Mouse (Mus musculus) ES-E14 (cell line): ENCODE data around the gene Celsr3. TPM values are rescaled to one million over a fixed set of nuclear protein-coding genes. Genes with fewer than 3 reads are reported as not detected.
A peak's percentile ranks its signal among the peaks of the same experiment; 100 is the strongest.

Source experiments
- DNase-seq: peaks from one replicate; pipeline ENCODE4 v3.0.0-alpha.2; 2013; ENCODE audit warnings: low read depth, low spot score
- H3K27ac ChIP-seq: 2 replicates; pipeline ENCODE4 v1.5.1; 2012; ENCODE audit warnings: low read depth, mild to moderate bottlenecking, low read length, moderate library complexity, mixed read lengths; ENCODE audit not compliant: poor library complexity, insufficient read depth, severe bottlenecking
- H3K36me3 ChIP-seq: 2 replicates; pipeline ENCODE4 v1.6.1; 2012; ENCODE audit warnings: mild to moderate bottlenecking, low read length, moderate library complexity, mixed read lengths; ENCODE audit not compliant: control insufficient read depth, poor library complexity, insufficient read depth, severe bottlenecking
- H3K4me1 ChIP-seq, 2 experiments: fragments of 150-350 bp in 1 of 2; sonication (generic) in 1 of 2; 2 replicates each; pipeline ENCODE4 v1.6.1; 2012; ENCODE audit warnings: low read length in 2 of 2, mild to moderate bottlenecking in 1 of 2, mixed read lengths in 1 of 2; ENCODE audit not compliant: control insufficient read depth in 2 of 2, insufficient read depth in 2 of 2, poor library complexity in 1 of 2
- H3K4me3 ChIP-seq, 2 experiments: fragments of 150-350 bp in 1 of 2; sonication (generic) in 1 of 2; 2 replicates each; pipeline ENCODE4 v1.5.1; 2012; ENCODE audit warnings: low read length in 2 of 2, low read depth in 1 of 2, mild to moderate bottlenecking in 1 of 2, mixed read lengths in 1 of 2; ENCODE audit not compliant: insufficient read depth in 1 of 2, poor library complexity in 1 of 2, severe bottlenecking in 1 of 2
- H3K9ac ChIP-seq: 2 replicates; pipeline ENCODE4 v1.6.1; 2012; ENCODE audit warnings: low read depth, mild to moderate bottlenecking, low read length, mixed read lengths; ENCODE audit not compliant: poor library complexity, insufficient read depth, severe bottlenecking
- H3K9me3 ChIP-seq: fragments of 150-350 bp; sonication (generic); 2 replicates; pipeline ENCODE4 v1.6.1; 2012; ENCODE audit warnings: low read depth, mild to moderate bottlenecking, low read length; ENCODE audit not compliant: control insufficient read depth, insufficient read depth
- CHD2 ChIP-seq: IDR thresholded peaks from 2 replicates; pipeline ENCODE4 v1.6.1; 2014; ENCODE audit warnings: mild to moderate bottlenecking, low read depth, low read length, inconsistent platforms
- HCFC1 ChIP-seq: IDR thresholded peaks from 2 replicates; pipeline ENCODE4 v1.6.1; 2012; ENCODE audit warnings: low read length, inconsistent platforms, borderline replicate concordance; ENCODE audit not compliant: insufficient read depth
- MAFK ChIP-seq: IDR thresholded peaks from 2 replicates; pipeline ENCODE4 v1.6.1; 2014; ENCODE audit warnings: mild to moderate bottlenecking, low read depth, low read length, inconsistent platforms; ENCODE audit not compliant: insufficient read depth
- ZC3H11A ChIP-seq: IDR thresholded peaks from 2 replicates; pipeline ENCODE4 v1.6.1; 2012; ENCODE audit warnings: low read depth, mild to moderate bottlenecking, inconsistent platforms, low read length, borderline replicate concordance
- ZNF384 ChIP-seq: IDR thresholded peaks from 2 replicates; pipeline ENCODE4 v1.6.1; 2012; ENCODE audit warnings: low read depth, low read length, inconsistent platforms
- in situ Hi-C, 2 experiments: fragments of 600-800 bp; cut with MboI; formaldehyde crosslinking; loops; one replicate each; pipeline ENCODE4 v1.15.1; 2025; ENCODE audit warnings: low sequenced_read_pairs in 2 of 2, inconsistent platforms in 1 of 2; ENCODE audit not compliant: unreplicated experiment in 2 of 2
- total RNA-seq: library from RNA; depleted of rRNA; stranded (reverse); fragments of 300-350 nt; gene quantifications from 2 replicates; pipeline ENCODE4 v1.2.3, GENCODE M21; 2012; rRNA removed

Gene Celsr3
- total RNA-seq, result 4.3 and 14.6 TPM in 2 replicates

- Histone ChIP-seq H3K36me3 (no peaks in the 10 kb centered on the region), H3K4me3 (peak within 1 kb of the TSS; percentile 66 to 86), H3K9ac (peak within 1 kb of the TSS; percentile 69), H3K9me3 (no peaks in the 10 kb centered on the region), H3K4me1 (peaks cover 0 to 11% of the 10 kb centered on the region in 2 experiments; a peak in 1 of 4 replicates), H3K27ac (no peak within 1 kb of the TSS)
- peak; percentile 90 for DNase-seq
- in situ Hi-C loops, result no loop called here
- no peak for TF ChIP-seq ZC3H11A
- TF ChIP-seq MAFK, result no peak
- TF ChIP-seq ZNF384, result no peak
- peak; percentile 91 for TF ChIP-seq HCFC1
- TF ChIP-seq CHD2, result no peak
Measured at GRCm38 (mm10) chr9:108825820-108826699, at the start of gene Celsr3. Gene Celsr3, plus strand, starts transcription at chr9:108826320.

GRCm38 (mm10) chr9:108776614-108777013 is 49.5 kb upstream of the Celsr3 start:
- H3K4me1 ChIP-seq, result peaks cover 0 to 8% of the 10 kb centered on the region in 2 experiments; a peak in 1 of 4 replicates
- no peak for DNase-seq
- no peak for TF ChIP-seq CHD2
- no peak for TF ChIP-seq ZNF384
- no peak for TF ChIP-seq HCFC1
- no peak for TF ChIP-seq ZC3H11A
- no peak for TF ChIP-seq MAFK
- H3K27ac ChIP-seq, result no peak overlapping the region
- no peaks in the 10 kb centered on the region for H3K9me3 ChIP-seq
- in situ Hi-C loops, result no loop called here
- no peaks in the 10 kb centered on the region for H3K36me3 ChIP-seq
- no peak overlapping the region for H3K9ac ChIP-seq
- H3K4me3 ChIP-seq, result no peak overlapping the region

- no peak for DNase-seq
Measured at GRCm38 (mm10) chr9:108777276-108777675, 48.8 kb upstream of the Celsr3 start.

GRCm38 (mm10) chr9:108780959-108781358 is 45.2 kb upstream of the Celsr3 start:
- no peak overlapping the region for H3K9ac ChIP-seq
- H3K9me3 ChIP-seq, result no peaks in the 10 kb centered on the region
- peaks cover 2 to 11% of the 10 kb centered on the region in 2 experiments; a peak in 1 of 4 replicates for H3K4me1 ChIP-seq
- H3K27ac ChIP-seq, result no peak overlapping the region
- DNase-seq, result no peak
- no peak for TF ChIP-seq HCFC1
- TF ChIP-seq MAFK, result no peak
- no peak for TF ChIP-seq ZC3H11A
- TF ChIP-seq ZNF384, result no peak
- in situ Hi-C loops, result no loop called here
- H3K4me3 ChIP-seq, result no peak overlapping the region
- H3K36me3 ChIP-seq, result no peaks in the 10 kb centered on the region

More at GRCm38 (mm10) chr9:108777276-108777675, 48.8 kb upstream of the Celsr3 start:
- Histone ChIP-seq H3K4me1 (peaks cover 0 to 11% of the 10 kb centered on the region in 2 experiments; a peak in 1 of 4 replicates), H3K9ac (no peak overlapping the region), H3K36me3 (no peaks in the 10 kb centered on the region), H3K9me3 (no peaks in the 10 kb centered on the region), H3K27ac (no peak overlapping the region), H3K4me3 (no peak overlapping the region)
- TF ChIP-seq MAFK (0 out of 2 replicates have a peak, but pooled peaks have one; percentile 23), CHD2 (no peak), ZC3H11A (no peak)
- in situ Hi-C loops, result no loop called here
